In genomic region chrX:36873765-36874164, GRCm38 (mm10) we compare ENCODE assay signal across 8 mouse cellular contexts. TPM values are rescaled to one million over a fixed set of nuclear protein-coding genes. Genes with fewer than 3 reads are reported as not detected.
DNase-seq lines count a peak whose midpoint lies in the region; ATAC-seq and TF ChIP-seq lines count a peak whose summit lies in the region.

TSS of gene Ube2a (plus strand) at chrX:36873900.
TSS of gene C330007P06Rik (minus strand) at chrX:36874111.

- peak within 1 kb of the TSS; percentile 62 for H3K9ac ChIP-seq in forebrain, postnatal 0 days
- peak within 1 kb of the TSS; percentile 64 for H3K9ac ChIP-seq in hindbrain, embryonic 15.5 days

- peaks cover 3% of the 10 kb centered on the region; the same call in 1 of the 2 replicates for H3K4me1 ChIP-seq in kidney, adult 2 months (ENCODE audit: control insufficient read depth, insufficient read depth, low read length)
- H3K4me1 ChIP-seq in forebrain, postnatal 0 days (ENCODE audit: insufficient read depth), result no peaks in the 10 kb centered on the region
- peaks cover 4% of the 10 kb centered on the region for H3K4me1 ChIP-seq in hindbrain, embryonic 15.5 days (replicated peaks)

- no peak for DNase-seq in kidney, adult 2 months
- no peak for DNase-seq in kidney, adult 11 months
- no peak for DNase-seq in forebrain, postnatal 0 days
- no peak for DNase-seq in spleen, postnatal 10 days (ENCODE audit: low spot score in 2 of 2)
- no peak for DNase-seq in cerebellum, adult 18-20 months

- H3K9me3 ChIP-seq in forebrain, postnatal 0 days (ENCODE audit: low read length), result no peaks in the 10 kb centered on the region
- H3K9me3 ChIP-seq in hindbrain, embryonic 15.5 days, result no peaks in the 10 kb centered on the region

- H3K36me3 ChIP-seq in kidney, adult 2 months (ENCODE audit: control insufficient read depth, insufficient read depth, low read length), result no peaks in the 10 kb centered on the region
- no peaks in the 10 kb centered on the region for H3K36me3 ChIP-seq in forebrain, postnatal 0 days (ENCODE audit: insufficient read depth)
- H3K36me3 ChIP-seq in hindbrain, embryonic 15.5 days, result no peaks in the 10 kb centered on the region
- no peaks in the 10 kb centered on the region for H3K36me3 ChIP-seq in macrophage (ENCODE audit: inconsistent target)

- no peak for TF ChIP-seq CTCF in kidney, adult 2 months (conservative IDR thresholded peaks at IDR 0.05; ENCODE audit: insufficient read depth, insufficient read length, low read depth, low read length)
- no peak for TF ChIP-seq CTCF in forebrain, postnatal 0 days (IDR thresholded peaks at IDR 0.05; ENCODE audit: low read depth)

- peak; percentile 8 for ATAC-seq in activated CD4-positive, CD25-positive, alpha-beta regulatory T cell, adult 4 months
- no peak for ATAC-seq in forebrain, postnatal 0 days
- ATAC-seq in hindbrain, embryonic 15.5 days (ENCODE audit: low FRiP score, low read depth), result peak; percentile 17

- H3K27ac ChIP-seq in kidney, adult 2 months (ENCODE audit: insufficient read depth, low read depth, low read length), result peak within 1 kb of the TSS; percentile 36
- H3K27ac ChIP-seq in forebrain, postnatal 0 days (ENCODE audit: low read depth, low read length), result peak within 1 kb of the TSS; percentile 64; the same call in 1 of the 2 replicates
- H3K27ac ChIP-seq in hindbrain, embryonic 15.5 days (replicated peaks), result peak within 1 kb of the TSS; percentile 80
- peak within 1 kb of the TSS; percentile 39; the same call in 1 of the 2 replicates for H3K27ac ChIP-seq in macrophage

- H3K79me2 ChIP-seq in macrophage (ENCODE audit: inconsistent target), result peaks cover 25% of the 10 kb centered on the region; the same call in 1 of the 2 replicates

- no peaks in the 10 kb centered on the region for H3K27me3 ChIP-seq in kidney, adult 2 months (replicated peaks; ENCODE audit: control insufficient read depth, insufficient read depth, low read length)
- H3K27me3 ChIP-seq in forebrain, postnatal 0 days (ENCODE audit: insufficient read depth, low read length), result no peaks in the 10 kb centered on the region
- H3K27me3 ChIP-seq in hindbrain, embryonic 15.5 days, result no peaks in the 10 kb centered on the region

- H3K4me3 ChIP-seq in kidney, adult 2 months (ENCODE audit: insufficient read depth, low read depth, low read length), result peak within 1 kb of the TSS; percentile 88
- H3K4me3 ChIP-seq in forebrain, postnatal 0 days (ENCODE audit: low read depth, low read length), result peak within 1 kb of the TSS; percentile 58
- H3K4me3 ChIP-seq in hindbrain, embryonic 15.5 days, result peak within 1 kb of the TSS; percentile 73
- H3K4me3 ChIP-seq in macrophage (ENCODE audit: inconsistent target), result peak within 1 kb of the TSS; percentile 37

- WGBS in kidney, adult 2 months, result 2% methylated on average over 8 of the region's 8 CpGs
- 24% methylated on average over 8 of the region's 8 CpGs for WGBS in forebrain, postnatal 0 days
- 23% methylated on average over 8 of the region's 8 CpGs for WGBS in hindbrain, embryonic 15.5 days
- 24% methylated on average over 8 of the region's 8 CpGs for WGBS in macrophage (ENCODE audit: missing documents)

- H3K4me2 ChIP-seq in forebrain, postnatal 0 days (ENCODE audit: low read depth), result peak within 1 kb of the TSS; percentile 52
- H3K4me2 ChIP-seq in hindbrain, embryonic 15.5 days, result peak within 1 kb of the TSS; percentile 59

- TF ChIP-seq POLR2A in kidney, adult 2 months (IDR thresholded peaks at IDR 0.05; ENCODE audit: low read depth, low read length), result no peak

RNA-seq across cellular contexts. Expression of gene Ube2a, which starts in this region (rescaled TPM):
- polyA plus RNA-seq in kidney, adult 2 months (2012; rRNA removed), result 33.1 and 44.2 TPM in 2 replicates
- polyA plus RNA-seq in activated CD4-positive, CD25-positive, alpha-beta regulatory T cell, adult 4 months (2017; shearing (Covaris generic)), result 100 to 1,000 TPM; 134 to 158 TPM
- total RNA-seq in forebrain, postnatal 0 days (2014; rRNA removed), result 24.4 and 31.4 TPM in 2 replicates
- 125 and 145 TPM in 2 replicates for polyA plus RNA-seq in forebrain, postnatal 0 days (2015; fragmentation: Nextera tagmentation; extraction: Ambion mirVana)
- polyA plus RNA-seq in hindbrain, embryonic 15.5 days (2015; fragmentation: Nextera tagmentation; extraction: Ambion mirVana), result 115 and 119 TPM in 2 replicates
- total RNA-seq in macrophage (2018; cell fraction: chromatin; rRNA removed), result 100 to 1,000 TPM in 2 of 26 experiments, 10 to 100 TPM in 24; 30.9 to 165 (median 55.4) TPM
- 10 to 100 TPM; 61.7 to 90.5 (median 68.0) TPM for total RNA-seq in macrophage (2018; cell fraction: cytosol; rRNA removed)
- total RNA-seq in macrophage (2018; cell fraction: nucleus; rRNA removed), result 100 to 1,000 TPM in 4 of 26 experiments, 10 to 100 TPM in 22; 30.9 to 131 (median 47.9) TPM
- polyA plus RNA-seq in macrophage (2018), result 77.2 to 111 TPM (median 82.7 TPM) in 3 replicates

RNA-seq across cellular contexts. Expression of gene C330007P06Rik, which starts in this region (rescaled TPM):
- 13.6 and 17.8 TPM in 2 replicates for polyA plus RNA-seq in kidney, adult 2 months (2012; rRNA removed)
- polyA plus RNA-seq in activated CD4-positive, CD25-positive, alpha-beta regulatory T cell, adult 4 months (2017; shearing (Covaris generic)), result 10 to 100 TPM; 27.3 to 30.0 TPM
- total RNA-seq in forebrain, postnatal 0 days (2014; rRNA removed), result 30.6 and 36.1 TPM in 2 replicates
- polyA plus RNA-seq in forebrain, postnatal 0 days (2015; fragmentation: Nextera tagmentation; extraction: Ambion mirVana), result 18.0 and 20.8 TPM in 2 replicates
- 21.6 and 22.8 TPM in 2 replicates for polyA plus RNA-seq in hindbrain, embryonic 15.5 days (2015; fragmentation: Nextera tagmentation; extraction: Ambion mirVana)
- 100 to 1,000 TPM in 10 of 26 experiments, 10 to 100 TPM in 16; 54.5 to 217 (median 95.5) TPM for total RNA-seq in macrophage (2018; cell fraction: chromatin; rRNA removed)
- total RNA-seq in macrophage (2018; cell fraction: cytosol; rRNA removed), result 10 to 100 TPM; 35.4 to 56.5 (median 47.6) TPM
- total RNA-seq in macrophage (2018; cell fraction: nucleus; rRNA removed), result 100 to 1,000 TPM in 6 of 26 experiments, 10 to 100 TPM in 20; 55.9 to 172 (median 80.5) TPM
- 42.8 to 43.3 TPM (median 43.2 TPM) in 3 replicates for polyA plus RNA-seq in macrophage (2018)

Comparison
In these comparisons a context has a peak if more than half of its experiments do, and no peak if none do; other contexts are left out.
1. H3K4me3 ChIP-seq: peak in every context shown above with its lines; median percentile 88 in kidney, adult 2 months; 73 in hindbrain, embryonic 15.5 days; 58 in forebrain, postnatal 0 days; 37 in macrophage.